Mouse (Mus musculus) megakaryocyte, embryonic 14.5 days (primary cell): ENCODE data around the gene Abhd4.

ENCODE experiments used
- FLI1 ChIP-seq: IDR thresholded peaks from 2 replicates; pipeline ENCODE4 v1.6.1; 2012; ENCODE audit warnings: low read length, inconsistent platforms, mixed read lengths
- GATA1 ChIP-seq: IDR thresholded peaks from 3 replicates; pipeline ENCODE4 v1.6.1; 2012; ENCODE audit warnings: mixed read lengths, low read length, inconsistent platforms, borderline replicate concordance

- TF ChIP-seq FLI1, result no peak
- no peak for TF ChIP-seq GATA1
Measured at GRCm38 (mm10) chr14:54223315-54224063, 30.5 kb upstream of the Abhd4 start.
